Mouse (Mus musculus) monocyte, adult 5-6 weeks (primary cell): ENCODE results near the gene Pgm3. TPM values are rescaled to one million over a fixed set of nuclear protein-coding genes. Genes with fewer than 3 reads are reported as not detected.

Source experiments
- ATAC-seq: fragments of 153-309, 156-312 bp; replicated peaks from 2 replicates; pipeline ENCODE4 v1.8.0; 2017; ENCODE audit warnings: mild to moderate bottlenecking; ENCODE audit not compliant: low TSS enrichment, insufficient number of reproducible peaks, severe bottlenecking, poor library complexity, low FRiP score
- total RNA-seq: library from RNA; stranded (forward); fragments of 200-1000, 200-491, 200-594 nt; gene quantifications from 3 replicates; pipeline ENCODE4 v1.2.3, GENCODE M21; 2017

The Pgm3 gene
- total RNA-seq, 1 experiment from 2014 or later, result 12.2 TPM

GRCm38 (mm10) chr9:86570946-86571345, 696 bp downstream of the Pgm3 start:
- ATAC-seq, result no peak

- ATAC-seq, result no peak
Observed at GRCm38 (mm10) chr9:86570261-86570890, 1.3 kb downstream of the Pgm3 start.

DNA sequence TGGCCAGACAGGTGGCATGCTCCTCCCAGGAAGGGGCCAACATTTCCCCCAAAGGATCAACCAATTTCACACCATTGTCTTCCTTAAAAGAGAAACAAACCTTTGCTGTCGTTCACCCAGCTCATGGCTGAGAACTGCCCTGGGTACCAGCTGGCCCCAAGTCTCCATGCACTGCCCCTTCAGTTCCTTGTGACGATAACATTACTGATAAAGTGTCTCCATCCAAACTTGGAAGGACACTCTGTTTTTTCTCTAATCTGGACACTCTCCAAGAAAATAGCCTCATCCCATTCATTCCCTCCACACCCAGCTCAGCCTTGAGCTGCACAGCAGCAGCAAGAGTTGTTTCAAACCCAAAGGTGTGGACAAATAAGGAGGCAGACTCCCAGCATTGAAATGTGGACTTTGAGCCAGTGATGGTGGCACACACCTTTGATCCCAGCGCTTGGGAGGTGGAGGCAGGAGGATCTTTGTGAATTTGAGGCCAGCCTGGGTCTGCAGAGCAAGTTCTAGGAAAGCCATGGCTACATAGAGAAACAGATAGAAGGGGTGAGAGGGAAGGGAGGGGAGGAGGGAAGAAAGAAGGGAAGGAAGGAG, 2.2 kb downstream of the Pgm3 start:
- no peak for ATAC-seq

DNA sequence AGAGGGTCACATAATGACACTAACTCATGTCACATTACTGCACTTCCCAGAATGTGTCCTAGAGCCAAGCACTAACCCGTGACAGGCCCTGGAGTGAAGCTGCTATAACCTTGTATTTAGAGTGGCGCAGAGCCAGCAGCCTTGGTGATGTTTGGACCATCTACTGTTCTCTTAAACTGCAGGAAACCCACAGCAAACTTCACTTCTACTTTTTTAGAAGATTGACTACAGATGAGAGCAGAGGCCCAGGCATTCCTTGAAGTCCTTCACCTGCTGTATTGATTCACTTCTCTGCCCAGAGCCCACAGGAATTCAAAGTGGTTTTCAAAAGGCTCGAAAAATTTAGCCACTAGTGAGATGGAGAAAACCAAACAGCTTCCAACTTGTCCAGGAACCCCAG, 11.1 kb downstream of the Pgm3 start:
- no peak for ATAC-seq

GRCm38 (mm10) chr9:86554641-86555040, 17.0 kb downstream of the Pgm3 start:
- ATAC-seq, result no peak

GRCm38 (mm10) chr9:86553886-86554285, 17.8 kb downstream of the Pgm3 start:
- ATAC-seq, result no peak

DNA sequence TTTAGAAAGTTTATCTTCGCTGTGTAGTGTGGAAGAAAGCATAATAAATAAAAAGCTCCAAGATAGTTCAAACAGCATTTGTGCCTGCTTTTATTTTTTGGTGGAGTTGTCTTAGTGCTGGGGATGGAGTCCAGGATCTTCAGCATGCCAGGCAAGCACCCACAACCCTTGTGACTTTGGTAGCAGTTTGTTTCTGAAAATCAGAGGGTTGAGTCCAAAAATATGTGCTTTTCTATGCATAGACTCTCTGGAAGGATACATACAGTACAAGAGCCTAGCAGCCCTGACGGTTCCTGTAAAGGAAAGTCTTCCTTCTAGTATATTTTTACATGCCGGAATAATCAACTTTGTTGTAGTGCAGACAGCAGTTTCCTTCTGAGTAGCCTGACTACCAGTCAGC, 20.9 kb downstream of the Pgm3 start:
- ATAC-seq, result no peak

- ATAC-seq, result no peak
Observed at GRCm38 (mm10) chr9:86549637-86550162, 21.9 kb downstream of the Pgm3 start.

DNA sequence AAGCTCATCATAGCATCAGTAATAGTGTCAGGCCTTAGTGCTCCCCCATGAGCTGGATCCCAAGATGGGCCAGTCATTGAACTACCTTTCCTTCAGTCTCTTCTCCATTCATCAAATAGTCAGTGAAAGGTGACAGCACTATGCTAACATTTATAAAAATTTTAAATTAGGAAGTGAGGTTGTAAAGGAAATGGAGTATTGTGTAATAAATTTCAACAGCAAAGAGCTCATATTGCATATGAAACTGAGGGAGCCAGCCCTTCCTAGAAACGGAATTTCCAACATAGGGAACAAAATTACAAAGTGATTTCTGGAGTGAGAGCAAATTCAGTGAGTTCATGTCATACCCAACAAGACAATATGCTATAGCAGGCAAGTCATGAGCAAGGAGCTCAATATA, 27.1 kb downstream of the Pgm3 start:
- ATAC-seq, result no peak

GRCm38 (mm10) chr9:86543451-86543850, 28.2 kb downstream of the Pgm3 start:
- ATAC-seq, result no peak

GRCm38 (mm10) chr9:86534071-86534470, 37.6 kb downstream of the Pgm3 start:
- ATAC-seq, result no peak

GRCm38 (mm10) chr9:86525600-86525999, 46.0 kb downstream of the Pgm3 start:
- ATAC-seq, result no peak

GRCm38 (mm10) chr9:86522335-86522734, 49.3 kb downstream of the Pgm3 start:
- no peak for ATAC-seq

- no peak for ATAC-seq
Observed at GRCm38 (mm10) chr9:86514798-86515197, 56.8 kb downstream of the Pgm3 start.

DNA sequence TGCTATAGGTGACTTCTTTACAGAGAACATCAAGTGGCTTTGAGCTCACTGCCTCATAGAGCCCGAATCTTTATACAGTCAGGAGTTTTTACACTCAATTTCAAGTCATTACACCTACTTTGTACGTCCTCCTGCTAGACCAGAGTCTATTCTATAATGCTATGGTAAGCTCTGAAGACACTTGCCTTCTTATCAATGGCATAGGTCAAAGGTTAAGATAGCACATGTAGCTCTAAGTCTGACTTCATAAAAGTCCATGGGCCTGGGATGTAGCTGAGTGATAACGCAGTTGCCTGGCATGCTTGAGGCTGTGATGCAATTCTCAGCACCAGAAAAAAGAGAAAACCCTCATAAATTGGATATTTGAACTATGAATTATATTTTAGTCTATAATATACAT, 57.3 kb downstream of the Pgm3 start:
- ATAC-seq, result no peak

DNA sequence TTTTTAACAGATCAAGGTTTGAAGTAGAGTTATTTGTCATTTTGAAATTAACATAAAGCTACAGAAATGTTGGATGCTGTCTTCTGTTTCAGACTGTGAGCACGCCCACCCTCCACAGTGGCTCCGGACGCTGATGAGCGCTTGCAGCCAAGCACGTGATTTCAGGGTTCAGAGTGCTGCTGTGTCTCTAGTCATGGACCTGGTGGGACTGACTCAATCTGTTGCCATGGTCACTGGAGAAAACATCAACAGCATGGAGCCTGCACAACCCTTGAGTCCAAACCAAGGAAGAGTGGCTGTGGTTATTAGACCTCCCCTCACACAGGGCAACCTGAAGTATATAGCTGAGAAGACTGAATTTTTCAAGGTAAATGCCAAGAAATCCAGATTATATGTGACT, 57.9 kb downstream of the Pgm3 start:
- ATAC-seq, result no peak

- no peak for ATAC-seq
Observed at GRCm38 (mm10) chr9:86507437-86507836, 64.2 kb downstream of the Pgm3 start.
